Mouse (Mus musculus) midbrain, embryonic 15.5 days (tissue): ENCODE data around the gene Olfml1. TPM values are rescaled to one million over a fixed set of nuclear protein-coding genes. Genes with fewer than 3 reads are reported as not detected.

ENCODE experiments used
- ATAC-seq: fragments of 200-750 bp; cut with Nextera tagmentation; replicated peaks from 2 replicates; pipeline ENCODE4 v1.8.0; 2017; ENCODE audit warnings: moderate TSS enrichment
- H3K27ac ChIP-seq: fragments of 300-500 bp; sonication (generic); 2 replicates; pipeline ENCODE4 v1.5.1; 2015; ENCODE audit warnings: mild to moderate bottlenecking, inconsistent platforms
- H3K27me3 ChIP-seq: fragments of 300-500 bp; sonication (generic); replicated peaks from 2 replicates; pipeline ENCODE4 v1.6.1; 2015; ENCODE audit warnings: inconsistent platforms
- H3K36me3 ChIP-seq: fragments of 300-500 bp; sonication (generic); replicated peaks from 2 replicates; pipeline ENCODE4 v1.6.1; 2015; ENCODE audit warnings: inconsistent platforms
- H3K4me1 ChIP-seq: fragments of 300-500 bp; sonication (generic); 2 replicates; pipeline ENCODE4 v1.6.1; 2015; ENCODE audit warnings: inconsistent platforms
- H3K4me2 ChIP-seq: fragments of 300-500 bp; sonication (generic); 2 replicates; pipeline ENCODE4 v1.6.1; 2015; ENCODE audit warnings: inconsistent platforms, mild to moderate bottlenecking, moderate library complexity
- H3K4me3 ChIP-seq: fragments of 300-500 bp; sonication (generic); 2 replicates; pipeline ENCODE4 v1.5.1; 2015; ENCODE audit warnings: mild to moderate bottlenecking, inconsistent platforms
- H3K9ac ChIP-seq: fragments of 300-500 bp; sonication (generic); 2 replicates; pipeline ENCODE4 v1.6.1; 2015; ENCODE audit warnings: mild to moderate bottlenecking, inconsistent platforms
- H3K9me3 ChIP-seq: fragments of 300-500 bp; sonication (generic); 2 replicates; pipeline ENCODE4 v1.6.1; 2016; ENCODE audit warnings: inconsistent platforms
- WGBS: fragments of 180-500 bp; shearing (Covaris S2); methylation state at CpG from one replicate; pipeline ENCODE4 v1.1.7; 2015; ENCODE audit warnings: mixed read lengths; 5-methylcytosine and 5-hydroxymethylcytosine counted together
- polyA plus RNA-seq: library from polyadenylated mRNA; unstranded; fragments of >200 nt; fragmentation: Nextera tagmentation; extraction: Ambion mirVana; gene quantifications from 2 replicates; pipeline ENCODE4 v1.2.1, GENCODE M21; 2015

Olfml1 gene
- polyA plus RNA-seq, 1 experiment from 2014 or later, result 3.1 TPM

GRCm38 (mm10) chr7:107597956-107598355 lies 30.7 kb downstream of the Olfml1 start:
- Histone ChIP-seq H3K36me3 (no peaks in the 10 kb centered on the region), H3K4me2 (no peak overlapping the region), H3K27me3 (no peaks in the 10 kb centered on the region; the same call in 1 of the 2 replicates), H3K9me3 (no peaks in the 10 kb centered on the region), H3K4me3 (no peak overlapping the region), H3K9ac (no peak overlapping the region), H3K4me1 (peaks cover 10% of the 10 kb centered on the region), H3K27ac (no peak overlapping the region)
- 87% methylated on average over 3 of the region's 3 CpGs for WGBS
- ATAC-seq, result no peak

GRCm38 (mm10) chr7:107600651-107601050 lies 33.4 kb downstream of the Olfml1 start:
- no peak overlapping the region for H3K9ac ChIP-seq
- no peaks in the 10 kb centered on the region for H3K36me3 ChIP-seq
- H3K4me1 ChIP-seq, result 0 out of 2 replicates have a peak, but pooled peaks cover under 1% of the 10 kb centered on the region
- 79% methylated on average over 5 of the region's 5 CpGs for WGBS
- H3K4me3 ChIP-seq, result no peak overlapping the region
- H3K27me3 ChIP-seq, result no peaks in the 10 kb centered on the region; the same call in 1 of the 2 replicates
- no peak for ATAC-seq
- H3K27ac ChIP-seq, result no peak overlapping the region
- H3K9me3 ChIP-seq, result no peaks in the 10 kb centered on the region
- no peak overlapping the region for H3K4me2 ChIP-seq

- H3K9ac ChIP-seq, result no peak overlapping the region
- WGBS, result 73% methylated on average over 4 of the region's 4 CpGs
- no peak overlapping the region for H3K27ac ChIP-seq
- H3K27me3 ChIP-seq, result no peaks in the 10 kb centered on the region
- no peak for ATAC-seq
- no peak overlapping the region for H3K4me2 ChIP-seq
- no peak overlapping the region for H3K4me3 ChIP-seq
- no peaks in the 10 kb centered on the region for H3K36me3 ChIP-seq
- H3K4me1 ChIP-seq, result no peaks in the 10 kb centered on the region
- no peaks in the 10 kb centered on the region for H3K9me3 ChIP-seq
Measured at GRCm38 (mm10) chr7:107602505-107602904, 35.3 kb downstream of the Olfml1 start.

- H3K9ac ChIP-seq, result no peak overlapping the region
- ATAC-seq, result no peak
- H3K4me1 ChIP-seq, result no peaks in the 10 kb centered on the region
- no peaks in the 10 kb centered on the region for H3K9me3 ChIP-seq
- no peak overlapping the region for H3K4me3 ChIP-seq
- H3K27ac ChIP-seq, result no peak overlapping the region
- H3K4me2 ChIP-seq, result no peak overlapping the region
- H3K27me3 ChIP-seq, result no peaks in the 10 kb centered on the region
- WGBS, result 42% methylated on average over 6 of the region's 6 CpGs
- H3K36me3 ChIP-seq, result no peaks in the 10 kb centered on the region
Measured at GRCm38 (mm10) chr7:107602913-107603312, 35.7 kb downstream of the Olfml1 start.

GRCm38 (mm10) chr7:107607766-107608165 lies 40.5 kb downstream of the Olfml1 start:
- H3K9me3 ChIP-seq, result no peaks in the 10 kb centered on the region
- H3K27me3 ChIP-seq, result no peaks in the 10 kb centered on the region
- H3K4me3 ChIP-seq, result no peak overlapping the region
- H3K27ac ChIP-seq, result no peak overlapping the region
- H3K4me1 ChIP-seq, result no peaks in the 10 kb centered on the region
- no peak for ATAC-seq
- H3K36me3 ChIP-seq, result no peaks in the 10 kb centered on the region
- no peak overlapping the region for H3K4me2 ChIP-seq
- 92% methylated on average over 1 of the region's 1 CpGs for WGBS
- no peak overlapping the region for H3K9ac ChIP-seq

- H3K36me3 ChIP-seq, result no peaks in the 10 kb centered on the region
- no peak overlapping the region for H3K27ac ChIP-seq
- H3K27me3 ChIP-seq, result no peaks in the 10 kb centered on the region
- no peaks in the 10 kb centered on the region for H3K9me3 ChIP-seq
- H3K4me2 ChIP-seq, result no peak overlapping the region
- WGBS, result 85% methylated on average over 2 of the region's 2 CpGs
- H3K4me3 ChIP-seq, result no peak overlapping the region
- ATAC-seq, result no peak
- no peaks in the 10 kb centered on the region for H3K4me1 ChIP-seq
- no peak overlapping the region for H3K9ac ChIP-seq
Measured at GRCm38 (mm10) chr7:107609622-107610255, 42.5 kb downstream of the Olfml1 start.

- Histone ChIP-seq H3K4me1 (no peaks in the 10 kb centered on the region), H3K4me3 (no peak overlapping the region), H3K9me3 (no peaks in the 10 kb centered on the region), H3K4me2 (no peak overlapping the region), H3K27me3 (no peaks in the 10 kb centered on the region), H3K36me3 (no peaks in the 10 kb centered on the region), H3K9ac (no peak overlapping the region), H3K27ac (no peak overlapping the region)
- no peak for ATAC-seq
- WGBS, result 92% methylated on average over 5 of the region's 5 CpGs
Measured at GRCm38 (mm10) chr7:107610880-107611279, 43.6 kb downstream of the Olfml1 start.

- H3K9ac ChIP-seq, result no peak overlapping the region
- WGBS, result 36% methylated on average over 11 of the region's 11 CpGs
- H3K4me1 ChIP-seq, result no peaks in the 10 kb centered on the region
- H3K4me3 ChIP-seq, result no peak overlapping the region
- ATAC-seq, result no peak
- H3K27ac ChIP-seq, result no peak overlapping the region
- H3K27me3 ChIP-seq, result no peaks in the 10 kb centered on the region
- H3K36me3 ChIP-seq, result no peaks in the 10 kb centered on the region
- no peak overlapping the region for H3K4me2 ChIP-seq
- no peaks in the 10 kb centered on the region for H3K9me3 ChIP-seq
Measured at GRCm38 (mm10) chr7:107618028-107618992, 51.1 kb downstream of the Olfml1 start.

- no peak for ATAC-seq
- Histone ChIP-seq H3K4me1 (no peaks in the 10 kb centered on the region), H3K27me3 (no peaks in the 10 kb centered on the region), H3K27ac (no peak overlapping the region), H3K36me3 (no peaks in the 10 kb centered on the region), H3K9me3 (no peaks in the 10 kb centered on the region), H3K4me2 (no peak overlapping the region), H3K4me3 (no peak overlapping the region), H3K9ac (no peak overlapping the region)
- WGBS, result 73% methylated on average over 4 of the region's 4 CpGs
Measured at GRCm38 (mm10) chr7:107619225-107619624, 52.0 kb downstream of the Olfml1 start.

- Histone ChIP-seq H3K36me3 (no peaks in the 10 kb centered on the region), H3K9ac (no peak overlapping the region), H3K4me3 (no peak overlapping the region), H3K4me2 (no peak overlapping the region), H3K4me1 (no peaks in the 10 kb centered on the region), H3K27ac (no peak overlapping the region), H3K27me3 (no peaks in the 10 kb centered on the region), H3K9me3 (no peaks in the 10 kb centered on the region)
- no peak for ATAC-seq
- WGBS, result 83% methylated on average over 3 of the region's 3 CpGs
Measured at GRCm38 (mm10) chr7:107620137-107620536, 52.9 kb downstream of the Olfml1 start.

- no peak overlapping the region for H3K9ac ChIP-seq
- no peaks in the 10 kb centered on the region for H3K27me3 ChIP-seq
- H3K4me3 ChIP-seq, result no peak overlapping the region
- WGBS, result 74% methylated on average over 3 of the region's 3 CpGs
- no peak for ATAC-seq
- no peaks in the 10 kb centered on the region for H3K4me1 ChIP-seq
- H3K9me3 ChIP-seq, result no peaks in the 10 kb centered on the region
- no peak overlapping the region for H3K4me2 ChIP-seq
- H3K27ac ChIP-seq, result no peak overlapping the region
- no peaks in the 10 kb centered on the region for H3K36me3 ChIP-seq
Measured at GRCm38 (mm10) chr7:107624432-107624831, 57.2 kb downstream of the Olfml1 start.

GRCm38 (mm10) chr7:107625061-107625460 lies 57.8 kb downstream of the Olfml1 start, which contains the start of gene 5330417H12Rik:
Gene 5330417H12Rik, minus strand, starts transcription at chr7:107625161.
- WGBS, result 75% methylated on average over 2 of the region's 2 CpGs
- no peaks in the 10 kb centered on the region for H3K27me3 ChIP-seq
- ATAC-seq, result no peak

More at GRCm38 (mm10) chr7:107625061-107625460, 57.8 kb downstream of the Olfml1 start, which contains the start of gene 5330417H12Rik:
- no peak within 1 kb of the TSS for H3K4me2 ChIP-seq
- no peak within 1 kb of the TSS for H3K4me3 ChIP-seq
- no peaks in the 10 kb centered on the region for H3K4me1 ChIP-seq
- H3K9ac ChIP-seq, result no peak within 1 kb of the TSS
- no peaks in the 10 kb centered on the region for H3K9me3 ChIP-seq
- H3K27ac ChIP-seq, result no peak within 1 kb of the TSS
- H3K36me3 ChIP-seq, result no peaks in the 10 kb centered on the region
